Mouse (Mus musculus) heart, postnatal 0 days (tissue): ENCODE data around the gene Taf6l. TPM values are rescaled to one million over a fixed set of nuclear protein-coding genes. Genes with fewer than 3 reads are reported as not detected.
"Not testable (repeated sequence)": the region's sequence is repeated elsewhere in the genome, so short reads cannot be mapped to it uniquely, and the experiment has no call there.

Experiments used
- ATAC-seq: fragments of 200-750 bp; cut with Nextera tagmentation; 2 replicates; pipeline ENCODE4 v1.8.0; 2017; ENCODE audit warnings: low read depth, moderate number of reproducible peaks, moderate library complexity; ENCODE audit not compliant: insufficient read depth
- DNase-seq: peaks from one replicate; pipeline ENCODE4 v3.0.0-alpha.2; 2016; ENCODE audit warnings: low spot score
- H3K27ac ChIP-seq: fragments of 300-500 bp; sonication (generic); 2 replicates; pipeline ENCODE4 v1.5.1; 2014; ENCODE audit warnings: low read depth, mild to moderate bottlenecking
- H3K27me3 ChIP-seq: fragments of 300-500 bp; sonication (generic); 2 replicates; pipeline ENCODE4 v1.6.1; 2014; ENCODE audit warnings: low read length, mixed read lengths; ENCODE audit not compliant: control insufficient read depth, insufficient read depth
- H3K36me3 ChIP-seq: fragments of 300-500 bp; sonication (generic); replicated peaks from 2 replicates; pipeline ENCODE4 v1.6.1; 2014; ENCODE audit warnings: low read length, mixed read lengths; ENCODE audit not compliant: control insufficient read depth, insufficient read depth
- H3K4me1 ChIP-seq: fragments of 300-500 bp; sonication (generic); 2 replicates; pipeline ENCODE4 v1.6.1; 2014; ENCODE audit warnings: antibody characterized with exemption; ENCODE audit not compliant: control insufficient read depth, insufficient read depth
- H3K4me2 ChIP-seq: fragments of 300-500 bp; sonication (generic); 2 replicates; pipeline ENCODE4 v1.6.1; 2014; ENCODE audit warnings: low read depth, mild to moderate bottlenecking, low read length, moderate library complexity
- H3K4me3 ChIP-seq: fragments of 300-500 bp; sonication (generic); 2 replicates; pipeline ENCODE4 v1.5.1; 2014; ENCODE audit warnings: low read depth, low read length
- H3K9ac ChIP-seq: fragments of 300-500 bp; sonication (generic); replicated peaks from 2 replicates; pipeline ENCODE4 v1.6.1; 2014; ENCODE audit warnings: low read depth, low read length, mixed read lengths
- H3K9me3 ChIP-seq: fragments of 300-500 bp; sonication (generic); replicated peaks from 2 replicates; pipeline ENCODE4 v1.6.1; 2016; ENCODE audit warnings: low read length; ENCODE audit not compliant: control insufficient read depth
- CTCF ChIP-seq: IDR thresholded peaks from 2 replicates; pipeline ENCODE4 v1.5.1; 2016; ENCODE audit warnings: antibody characterized with exemption, control low read depth, low read depth
- EP300 ChIP-seq: IDR thresholded peaks from 2 replicates; pipeline ENCODE4 v1.6.1; 2016; ENCODE audit warnings: antibody characterized with exemption, low read depth
- WGBS: fragments of 180-500 bp; shearing (Covaris S2); extraction: QIAGEN DNeasy Blood & Tissue Kit; methylation state at CpG from one replicate; pipeline ENCODE4 v1.1.7; 2014; 5-methylcytosine and 5-hydroxymethylcytosine counted together
- polyA plus RNA-seq: library from polyadenylated mRNA; unstranded; fragments of >200 nt; fragmentation: Nextera tagmentation; extraction: Ambion mirVana; gene quantifications from 2 replicates; pipeline ENCODE4 v1.2.1, GENCODE M21; 2015
- total RNA-seq: library from RNA; depleted of rRNA; stranded (reverse); fragments of >200 nt; gene quantifications from 2 replicates; pipeline ENCODE4 v1.2.3, GENCODE M21; 2014; ENCODE audit warnings: low replicate concordance

The Taf6l gene
- total and polyA plus RNA-seq, 2 experiments from 2014 or later: 12.8 to 14.9 TPM

GRCm38 (mm10) chr19:8738911-8739310, 47.3 kb downstream of the Taf6l start:
- Histone ChIP-seq H3K4me1 (peaks cover 17% of the 10 kb centered on the region), H3K9me3 (no peaks in the 10 kb centered on the region), H3K4me3 (no peak overlapping the region), H3K9ac (no peak overlapping the region), H3K36me3 (peaks cover 39% of the 10 kb centered on the region), H3K4me2 (no peak overlapping the region), H3K27ac (no peak overlapping the region), H3K27me3 (no peaks in the 10 kb centered on the region)
- 87% methylated on average over 7 of the region's 7 CpGs for WGBS
- ATAC-seq (no peak), DNase-seq (no peak)
- no peak for TF ChIP-seq CTCF
- TF ChIP-seq EP300: no peak

GRCm38 (mm10) chr19:8736160-8736467, 50.1 kb downstream of the Taf6l start:
- DNase-seq (no peak), ATAC-seq (peak; percentile 37)
- Histone ChIP-seq H3K4me3 (peak overlapping the region; percentile 80), H3K27ac (peak overlapping the region; percentile 70), H3K4me2 (peak overlapping the region; percentile 92), H3K27me3 (no peaks in the 10 kb centered on the region), H3K9me3 (no peaks in the 10 kb centered on the region), H3K36me3 (peaks cover 26% of the 10 kb centered on the region), H3K9ac (peak overlapping the region; percentile 74), H3K4me1 (peaks cover 5% of the 10 kb centered on the region)
- 3% methylated on average over 11 of the region's 11 CpGs for WGBS
- TF ChIP-seq EP300: no peak
- no peak for TF ChIP-seq CTCF

GRCm38 (mm10) chr19:8735389-8736159, 50.6 kb downstream of the Taf6l start, which contains the start of gene Wdr74:
TSS of gene Wdr74 (plus strand) at chr19:8735827.
- H3K4me1 ChIP-seq: peaks cover 5% of the 10 kb centered on the region
- peak within 1 kb of the TSS; percentile 74 for H3K9ac ChIP-seq
- no peaks in the 10 kb centered on the region for H3K9me3 ChIP-seq
- ATAC-seq: peak; percentile 93
- TF ChIP-seq CTCF (no peak), EP300 (no peak)
- WGBS: 0% methylated on average over 32 of the region's 32 CpGs
- no peaks in the 10 kb centered on the region for H3K27me3 ChIP-seq
- peak within 1 kb of the TSS; percentile 80 for H3K4me3 ChIP-seq
- peak within 1 kb of the TSS; percentile 70 for H3K27ac ChIP-seq
- peaks cover 26% of the 10 kb centered on the region for H3K36me3 ChIP-seq
- peak; percentile 80 for DNase-seq
- H3K4me2 ChIP-seq: peak within 1 kb of the TSS; percentile 92

GRCm38 (mm10) chr19:8734334-8734733, 51.9 kb downstream of the Taf6l start:
- no peak overlapping the region for H3K9ac ChIP-seq
- no peaks in the 10 kb centered on the region for H3K27me3 ChIP-seq
- H3K36me3 ChIP-seq: peaks cover 17% of the 10 kb centered on the region
- H3K4me2 ChIP-seq: no peak overlapping the region
- no peak overlapping the region for H3K4me3 ChIP-seq
- no peak overlapping the region for H3K27ac ChIP-seq
- H3K4me1 ChIP-seq: peaks cover 5% of the 10 kb centered on the region; the same call in 1 of the 2 replicates
- no peak for ATAC-seq
- TF ChIP-seq CTCF (no peak), EP300 (no peak)
- no peaks in the 10 kb centered on the region for H3K9me3 ChIP-seq
- DNase-seq: no peak
- WGBS: 50% methylated on average over 3 of the region's 3 CpGs

- not testable (repeated sequence) for H3K27me3 ChIP-seq, H3K4me2 ChIP-seq, H3K4me3 ChIP-seq, DNase-seq, H3K9ac ChIP-seq, H3K27ac ChIP-seq, H3K9me3 ChIP-seq, ATAC-seq
- Histone ChIP-seq H3K36me3 (peaks cover 30% of the 10 kb centered on the region), H3K4me1 (peaks cover 14% of the 10 kb centered on the region; the same call in 1 of the 2 replicates)
- WGBS: 40% methylated on average over 3 of the region's 3 CpGs
These were observed 57.7 kb downstream of the Taf6l start for GRCm38 (mm10) chr19:8728335-8729099.
